Mouse (Mus musculus): ENCODE data around the gene P2ry4.

DNA sequence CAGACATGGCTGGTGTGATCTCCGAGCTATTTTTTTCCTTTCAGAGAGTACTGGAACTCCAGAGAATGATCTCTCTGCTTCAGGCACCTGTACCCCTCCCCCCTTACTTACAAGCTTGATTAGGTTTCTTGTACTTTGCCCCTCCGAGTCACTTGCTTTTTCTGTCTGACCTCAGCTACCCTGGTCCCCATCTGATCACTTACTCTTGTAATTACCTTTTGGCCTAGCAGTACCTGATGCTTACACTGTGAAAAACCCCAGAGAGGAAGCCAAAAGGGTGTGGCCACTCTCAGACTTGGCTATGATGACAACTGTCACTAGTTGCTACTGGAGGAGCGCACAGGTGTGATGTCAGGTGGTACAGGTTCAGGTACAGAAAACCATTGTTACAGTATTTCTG is 23.8 kb upstream of the P2ry4 start:
- TF ChIP-seq GATA1 (IDR thresholded peaks at IDR 0.05; ENCODE audit: borderline replicate concordance, low read length) (no peak), FLI1 (IDR thresholded peaks at IDR 0.05; ENCODE audit: low read length) (no peak)

Measured in megakaryocyte, embryonic 14.5 days (primary cell).